Mouse (Mus musculus) c-Kit-positive CD71-positive TER-119-negative erythroid progenitor cells, embryonic 14.5 days (primary cell): Measurements from ENCODE around the gene Gpr132.
"Not testable (repeated sequence)": the region's sequence is repeated elsewhere in the genome, so short reads cannot be mapped to it uniquely, and the experiment has no call there.

ENCODE experiments used
- DNase-seq: peaks from one replicate; pipeline ENCODE4 v3.0.0-alpha.2; 2013; ENCODE audit warnings: low read depth

Gpr132 gene

DNA sequence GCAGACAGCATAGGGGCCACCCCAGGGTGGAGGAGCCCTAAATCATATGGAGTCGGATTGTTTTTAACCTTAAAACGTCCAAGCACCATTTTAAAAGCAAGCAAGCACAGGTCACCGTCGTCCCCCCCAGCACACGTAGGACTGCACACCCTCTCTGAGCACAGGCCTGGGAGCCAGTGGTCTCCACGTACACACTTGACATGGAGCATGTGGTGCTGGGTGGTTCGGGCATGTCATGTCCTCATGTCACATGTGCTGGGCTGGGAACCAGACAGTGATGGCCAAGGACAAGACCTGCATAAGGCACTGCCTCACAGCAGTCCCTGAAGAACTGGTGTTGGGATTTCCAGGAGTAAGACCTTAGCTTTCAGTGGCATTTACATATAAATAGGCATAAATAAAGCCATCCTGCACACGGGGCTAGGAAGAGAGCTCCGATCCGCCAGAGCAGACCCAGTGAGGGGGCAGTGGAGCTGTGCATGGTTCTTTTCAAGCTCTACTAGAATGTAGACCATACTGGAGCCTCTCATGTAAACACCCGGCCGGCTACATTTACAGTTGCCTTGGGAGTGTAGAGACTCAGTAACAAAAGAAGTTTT is 47.5 kb downstream of the Gpr132 start:
- DNase-seq, result no peak

DNA sequence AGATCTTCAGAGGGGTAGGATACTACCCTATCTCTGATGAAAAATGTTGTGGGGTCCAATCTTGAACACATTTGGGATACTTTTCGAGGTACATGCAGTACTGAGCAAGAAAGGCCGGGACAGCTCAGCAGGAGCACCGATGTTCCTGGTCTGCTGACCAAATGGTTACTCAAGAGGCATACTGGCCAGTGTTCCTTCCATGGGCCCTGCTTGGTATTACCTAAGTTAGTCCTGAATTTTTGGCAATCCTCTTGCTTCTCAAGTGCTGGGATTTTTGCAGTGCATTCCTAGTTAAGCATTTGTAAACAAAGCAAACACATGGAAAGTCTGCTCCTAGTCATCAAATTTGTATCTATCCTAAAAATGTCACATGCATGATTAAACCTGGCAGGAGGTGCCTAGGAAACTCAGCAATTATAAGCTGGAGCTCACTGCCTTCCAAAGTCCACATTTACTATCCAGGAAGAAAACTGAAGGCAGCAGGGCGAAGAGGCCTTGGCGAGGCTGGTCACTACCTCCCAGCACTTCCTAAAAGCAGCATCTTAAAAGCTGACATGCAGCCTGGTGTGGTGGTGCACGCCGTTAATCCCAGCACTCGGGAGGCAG is 48.9 kb downstream of the Gpr132 start:
- DNase-seq, result no peak

DNA sequence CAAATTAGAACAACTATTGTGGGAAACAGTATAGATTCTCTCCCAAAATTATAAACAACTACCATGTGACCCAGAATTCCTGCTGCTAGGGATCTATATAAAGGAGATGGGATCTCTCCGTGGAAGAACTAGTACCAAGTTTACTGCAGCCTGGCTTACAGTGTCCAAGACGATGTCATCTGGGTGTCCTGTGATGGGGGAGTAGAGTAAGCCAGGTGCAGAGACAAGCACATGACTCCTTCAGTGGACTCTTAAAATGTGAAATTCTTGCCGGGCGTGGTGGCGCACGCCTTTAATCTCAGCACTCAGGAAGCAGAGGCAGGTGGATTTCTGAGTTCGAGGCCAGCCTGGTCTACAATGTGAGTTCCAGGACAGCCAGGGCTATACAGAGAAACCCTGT is 51.2 kb downstream of the Gpr132 start:
- not testable (repeated sequence) for DNase-seq

DNA sequence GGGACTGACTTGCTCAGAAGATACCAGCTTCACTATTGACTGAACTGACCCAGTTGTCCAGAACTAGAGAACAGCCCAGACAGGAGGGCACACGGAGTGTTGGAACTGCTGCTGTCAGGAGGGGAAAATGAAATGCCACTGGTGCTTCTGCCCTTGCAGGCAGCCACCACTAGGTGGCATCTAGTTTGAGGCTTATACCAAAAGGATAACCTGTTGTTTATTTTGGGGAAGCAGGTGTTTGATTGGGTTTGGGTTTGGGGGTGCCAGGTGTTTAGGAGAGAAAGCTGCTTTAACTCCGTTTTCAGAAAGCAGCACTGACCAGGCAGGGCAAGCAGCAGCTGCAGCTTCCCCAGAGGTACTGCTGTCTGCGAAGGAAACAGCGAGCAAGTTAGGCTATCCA is 51.7 kb downstream of the Gpr132 start:
- no peak for DNase-seq

DNA sequence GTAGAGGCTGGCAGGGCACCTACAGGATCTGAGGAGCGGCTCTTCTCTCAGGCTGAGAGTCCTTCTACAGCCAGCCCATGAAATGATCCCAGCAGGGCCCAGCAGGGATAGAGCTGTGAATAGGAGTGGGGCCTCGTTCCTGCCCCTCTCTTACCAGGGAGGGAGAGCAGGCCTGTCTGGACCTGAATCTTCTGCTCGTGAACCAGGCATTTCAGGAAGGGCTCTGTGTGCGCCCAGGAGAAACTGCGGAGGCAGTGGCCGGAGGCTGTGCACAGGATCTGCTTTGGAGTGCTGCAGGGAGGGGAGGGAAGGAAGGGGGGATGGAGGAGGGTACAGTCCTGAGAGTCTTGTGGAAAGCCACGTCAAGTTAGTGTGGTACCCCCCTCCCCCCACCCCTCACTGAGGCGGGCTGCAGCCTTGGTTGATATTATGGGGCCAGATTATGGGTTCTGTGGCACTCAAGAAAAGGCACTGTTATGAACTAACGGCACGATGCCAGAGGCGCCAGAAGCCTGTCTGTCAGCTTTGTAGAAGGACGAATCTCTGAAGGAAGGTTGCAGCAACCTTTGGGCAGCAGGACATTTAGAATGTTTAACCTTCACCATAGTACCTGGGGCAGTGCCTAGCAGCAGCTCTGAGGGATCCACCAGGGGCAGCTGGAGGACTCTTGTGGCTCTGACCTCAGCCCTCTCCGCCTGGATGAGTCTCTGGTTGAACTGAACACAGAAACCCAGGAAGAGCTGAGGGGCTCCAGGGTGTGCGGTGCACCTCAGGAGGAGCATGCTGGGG is 53.2 kb downstream of the Gpr132 start:
- no peak for DNase-seq

DNA sequence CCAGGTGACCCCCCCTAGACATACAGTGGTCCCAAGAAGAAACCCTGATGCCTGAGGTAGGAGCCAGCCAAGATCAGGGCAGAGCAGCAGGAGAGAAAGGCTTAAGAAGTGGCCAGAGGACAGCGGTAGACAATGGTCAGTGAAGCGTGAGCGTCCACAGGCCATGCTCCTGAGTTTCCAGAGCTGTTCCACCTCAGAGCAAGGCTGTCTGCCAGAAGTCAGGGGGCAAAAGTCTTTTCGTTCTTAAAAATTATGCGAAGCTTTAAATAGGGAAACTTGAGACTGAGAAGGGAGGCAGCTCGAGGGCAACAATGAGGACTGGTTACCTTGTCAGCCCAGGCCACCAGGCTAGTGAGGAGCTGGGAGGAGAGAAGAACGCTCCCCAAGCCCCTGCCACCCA is 54.7 kb downstream of the Gpr132 start:
- no peak for DNase-seq

DNA sequence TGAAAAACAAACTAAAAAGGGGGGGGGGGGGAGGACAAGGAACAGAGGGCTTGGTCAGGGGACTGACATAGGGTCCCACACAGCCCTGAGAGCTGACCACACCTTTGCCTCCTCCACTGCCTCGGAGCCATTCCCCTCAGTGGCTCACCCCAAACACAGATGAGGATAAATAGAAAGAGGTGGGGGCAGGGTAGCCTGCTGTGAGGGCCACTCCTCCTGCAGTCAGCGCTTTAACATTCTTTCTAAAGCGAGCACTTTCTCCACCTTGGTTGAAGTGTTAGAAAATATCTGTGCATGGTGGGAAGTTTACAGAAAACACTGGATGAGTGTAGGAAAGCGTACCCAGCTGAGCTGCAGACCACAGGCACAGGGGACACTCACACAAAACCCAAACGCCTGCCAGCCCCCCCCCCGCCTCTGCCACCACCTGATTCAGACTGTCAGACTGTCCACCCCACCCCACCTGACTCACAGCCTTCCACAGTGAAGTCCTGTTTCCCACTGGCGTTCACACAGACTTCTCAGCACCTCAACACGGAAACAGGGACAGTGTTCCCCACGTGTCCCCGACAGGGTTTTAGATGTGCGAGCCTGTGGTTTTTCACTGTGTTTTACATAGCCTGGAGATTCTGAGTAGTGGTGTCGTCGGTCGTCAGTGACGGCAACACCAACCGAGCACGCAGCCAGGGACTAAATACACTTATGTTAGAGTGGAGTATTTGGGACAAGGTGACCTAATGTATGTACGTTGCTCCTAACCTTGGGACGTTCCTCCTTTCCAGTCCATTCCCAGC is 57.7 kb downstream of the Gpr132 start:
- no peak for DNase-seq

DNA sequence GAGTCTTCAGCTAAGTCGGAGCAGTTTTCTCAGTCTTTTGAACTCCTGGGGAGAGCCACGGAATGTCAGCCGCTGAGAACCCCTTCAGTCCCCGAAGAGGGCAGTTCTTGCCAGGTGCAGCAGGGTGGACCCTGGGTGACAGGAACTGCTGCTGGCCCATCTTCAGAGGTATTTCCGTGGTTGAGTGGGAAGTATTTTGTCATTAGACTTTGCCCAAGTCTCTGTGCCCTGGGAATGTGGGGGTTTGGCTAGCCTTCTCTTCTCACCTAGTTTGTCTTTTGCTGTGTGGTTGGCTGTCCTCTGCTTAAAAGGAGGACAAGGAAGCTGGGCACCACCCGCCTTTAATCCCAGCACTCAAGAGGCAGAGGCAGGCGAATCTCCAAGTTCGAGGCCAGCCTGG is 58.4 kb downstream of the Gpr132 start:
- no peak for DNase-seq

DNA sequence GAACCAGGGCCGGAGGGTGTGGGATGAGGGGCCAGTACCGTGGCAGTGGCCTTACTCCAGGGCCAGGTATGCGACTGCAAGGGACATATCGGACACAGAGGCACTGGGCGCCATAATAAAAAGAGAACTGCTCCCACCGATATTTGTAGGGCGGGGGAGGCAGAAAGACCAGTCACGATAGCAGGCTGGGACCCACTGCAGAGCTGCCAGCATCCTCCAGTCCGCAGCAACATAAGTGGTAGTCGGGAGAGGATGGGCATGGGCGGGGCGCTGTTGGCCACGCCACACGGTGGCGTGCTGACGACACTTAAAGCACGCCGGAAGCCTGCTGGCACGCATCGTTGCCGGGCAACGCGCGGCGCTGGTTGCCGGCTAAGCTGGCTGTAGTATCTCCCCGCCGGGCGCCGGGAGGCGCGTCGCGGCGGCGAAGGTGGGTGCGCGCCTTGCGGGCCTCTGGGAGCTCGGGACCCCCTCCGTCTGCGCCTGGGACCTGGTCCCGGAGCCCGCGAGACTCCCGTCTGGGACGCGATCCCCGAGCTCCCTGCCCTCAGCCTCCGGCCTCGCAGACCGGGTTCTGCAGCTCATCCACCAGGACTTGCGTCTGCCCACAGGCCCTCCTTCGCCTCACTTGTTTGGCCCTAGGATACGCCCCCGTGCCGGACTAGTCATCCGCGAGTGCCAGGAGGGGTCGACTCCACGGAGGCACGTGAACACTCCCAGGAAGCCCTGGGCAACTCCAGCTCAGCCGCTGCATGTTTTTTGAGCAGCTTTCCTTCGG is 59.3 kb downstream of the Gpr132 start, which contains the start of gene Clba1:
TSS of gene Clba1 (plus strand) at position 351 of the 778 bp plus-strand sequence.
- peak; percentile 84 for DNase-seq

DNA sequence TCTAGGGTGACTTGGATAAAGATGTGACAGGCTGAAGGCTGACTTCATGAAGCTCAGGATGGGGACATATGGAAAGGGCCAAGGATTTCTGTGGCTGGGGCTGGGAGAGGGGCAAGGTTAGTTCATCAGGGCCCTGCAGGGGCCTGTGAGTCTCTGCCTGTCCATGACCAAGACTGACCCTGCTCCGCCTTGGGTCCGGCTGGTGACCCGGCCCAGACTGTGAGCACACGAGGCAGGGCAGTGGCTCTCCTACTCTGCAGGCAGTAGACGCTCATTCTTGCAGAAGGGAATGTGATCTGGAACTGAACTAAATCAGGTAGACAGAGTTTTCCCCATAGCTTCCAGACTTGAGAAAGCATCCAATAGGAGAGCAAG is 59.8 kb downstream of the Gpr132 start:
- DNase-seq, result no peak

DNA sequence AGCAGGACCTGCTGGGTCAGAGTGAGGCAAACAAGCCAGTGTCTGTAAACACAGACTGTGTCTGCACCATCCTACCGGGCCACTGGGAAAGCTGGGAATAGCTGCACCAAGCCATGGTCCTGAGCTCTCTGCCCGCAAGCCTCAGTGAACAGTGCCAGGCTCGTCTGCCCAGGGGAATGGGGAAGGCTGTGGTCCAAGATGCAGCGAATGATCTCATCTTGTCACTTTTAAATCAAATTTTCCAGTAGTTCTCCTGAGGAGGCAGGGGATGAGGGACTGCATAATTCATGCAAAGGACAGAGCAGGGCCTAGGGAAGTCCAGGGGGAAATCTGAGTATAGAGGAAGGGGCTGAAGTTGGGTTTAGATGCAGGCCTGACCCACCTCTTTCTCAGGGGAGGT is 60.2 kb downstream of the Gpr132 start:
- DNase-seq, result no peak

DNA sequence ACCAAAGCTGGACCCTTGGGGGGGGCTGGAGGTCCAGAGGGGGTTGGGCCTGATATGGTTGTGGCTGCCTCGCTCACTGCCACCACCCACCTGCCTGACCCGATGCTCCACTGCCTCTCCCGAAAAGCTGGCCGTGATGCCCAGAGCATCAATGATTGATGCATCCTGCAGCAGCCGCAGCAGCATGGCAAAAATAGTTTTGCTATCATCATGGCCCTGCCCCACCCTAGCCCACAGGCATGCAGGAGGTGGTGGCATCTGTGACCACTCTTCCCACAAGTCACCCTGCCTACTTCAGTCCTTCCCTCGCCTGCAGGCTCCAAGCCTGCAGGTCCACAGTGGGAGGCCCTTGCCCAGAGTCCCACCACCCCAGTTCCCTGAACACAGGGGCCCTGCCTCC is 62.0 kb downstream of the Gpr132 start:
- no peak for DNase-seq

DNA sequence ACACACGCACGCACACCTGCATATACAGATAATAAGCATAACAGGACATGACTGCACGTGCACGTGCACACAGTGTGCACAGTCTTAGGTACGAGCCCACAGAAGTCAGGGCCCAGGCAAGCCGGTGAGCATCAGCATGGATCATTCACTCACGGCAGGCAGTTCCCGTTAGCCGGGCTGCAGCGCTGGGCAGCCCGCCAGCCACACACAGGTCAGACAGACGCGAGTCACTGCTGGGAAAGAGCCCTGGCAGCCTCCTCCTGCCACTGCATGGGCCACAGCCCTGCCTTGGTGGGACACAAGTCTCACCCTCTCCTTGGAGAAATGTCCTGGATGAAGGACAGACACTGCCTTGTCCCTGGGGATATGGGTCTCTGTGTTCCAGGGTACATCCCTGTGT is 64.0 kb downstream of the Gpr132 start:
- no peak for DNase-seq

DNA sequence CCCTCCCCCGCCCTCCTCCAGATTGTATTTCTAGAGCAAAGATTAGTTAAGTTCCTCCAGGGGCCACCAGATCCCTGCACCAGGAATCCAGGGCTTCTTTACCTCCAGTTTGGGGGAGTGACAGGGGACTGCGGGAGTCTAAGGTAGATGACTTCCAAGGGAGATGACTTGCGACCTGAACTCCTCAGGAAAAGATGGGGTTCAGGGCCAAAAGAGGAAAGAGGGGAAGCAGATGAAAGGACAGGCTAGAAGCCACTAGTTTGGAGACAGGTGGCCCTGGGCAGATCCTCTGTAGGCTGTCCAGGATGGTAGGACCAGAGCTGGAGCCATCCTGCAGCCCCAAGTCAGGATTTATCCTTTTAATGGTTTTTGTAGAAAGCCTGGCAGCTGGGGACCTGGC is 65.1 kb downstream of the Gpr132 start:
- no peak for DNase-seq

DNA sequence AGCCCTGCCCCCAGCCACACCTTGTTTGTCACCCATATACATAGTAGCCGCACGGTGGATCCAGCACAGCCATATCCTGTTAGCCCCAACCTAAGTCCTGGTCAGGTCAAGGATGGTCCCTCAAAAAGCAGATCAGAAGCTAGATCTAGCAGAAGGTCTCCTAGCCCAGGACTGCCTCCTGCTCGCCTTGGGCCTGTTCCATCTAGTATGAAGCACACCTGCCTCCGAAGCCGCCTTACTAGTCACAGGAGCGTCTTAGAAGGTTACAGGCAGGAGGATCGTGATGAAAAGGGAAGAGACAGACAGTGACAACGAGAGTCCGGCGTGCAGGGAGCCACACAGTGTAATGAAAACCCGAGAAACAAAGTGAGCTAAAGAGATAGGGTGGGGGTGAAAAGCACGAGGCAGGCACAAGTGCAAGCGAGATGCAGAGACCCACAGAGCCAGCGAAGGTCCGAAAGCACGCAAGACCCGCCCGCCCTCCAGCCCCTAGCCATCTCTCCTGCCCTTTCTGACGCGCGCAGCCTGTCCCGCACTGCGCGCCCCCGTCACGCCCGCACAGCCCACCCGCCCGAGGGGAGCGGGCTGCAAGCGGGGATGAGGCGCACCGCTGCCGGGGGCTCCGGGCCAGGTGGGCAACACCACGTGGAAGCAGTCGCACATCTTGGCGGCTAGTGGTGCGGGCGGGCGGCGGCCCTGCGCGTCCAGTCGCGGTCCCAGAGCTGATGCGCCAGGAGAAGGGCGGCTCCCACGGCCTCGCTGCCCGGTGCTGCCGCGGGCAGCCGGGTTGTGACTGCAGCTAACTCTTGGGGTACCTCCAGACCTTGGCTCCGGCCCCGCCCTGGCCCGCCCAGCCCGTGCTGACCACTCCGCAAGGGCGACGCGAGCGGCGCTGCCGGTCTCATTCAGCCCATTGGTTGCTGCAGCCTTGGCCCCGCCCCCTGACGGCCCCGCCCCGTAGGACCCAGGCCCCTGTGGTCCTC is 65.9 kb downstream of the Gpr132 start, which contains the start of gene Ahnak2:
TSS of gene Ahnak2 (minus strand) at position 794 of the 983 bp plus-strand sequence.
- DNase-seq, result no peak
